Mouse (Mus musculus): ENCODE measurements around the gene Foxo4.

Gene Foxo4

GRCm38 (mm10) chrX:101253952-101254729 is at the start of gene Foxo4:
Gene Foxo4, plus strand, starts transcription at chrX:101254528.
- peak; percentile 90 for DNase-seq

GRCm38 (mm10) chrX:101221834-101222795 is 32.2 kb upstream of the Foxo4 start, which contains the start of gene Snx12:
Gene Snx12, minus strand, starts transcription at chrX:101222563.
- peak; percentile 83 for DNase-seq

DNA sequence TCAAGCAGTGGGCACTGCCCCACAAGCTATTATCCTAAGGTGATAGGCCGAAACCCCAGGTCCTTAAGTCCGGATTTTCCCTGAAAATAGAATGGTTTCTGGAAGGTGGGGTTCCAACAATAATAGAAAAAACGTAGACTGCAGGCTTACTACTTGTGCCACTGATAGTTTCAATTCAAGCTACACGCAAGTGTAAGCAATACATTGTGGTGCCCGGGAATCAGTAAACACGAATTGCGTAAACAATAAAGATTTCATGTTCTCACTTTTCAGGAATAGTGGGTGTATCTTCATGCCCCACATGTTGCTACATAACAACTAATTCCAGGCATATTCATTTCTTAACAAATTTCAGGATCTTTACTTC is 31.5 kb upstream of the Foxo4 start:
- DNase-seq: no peak

DNA sequence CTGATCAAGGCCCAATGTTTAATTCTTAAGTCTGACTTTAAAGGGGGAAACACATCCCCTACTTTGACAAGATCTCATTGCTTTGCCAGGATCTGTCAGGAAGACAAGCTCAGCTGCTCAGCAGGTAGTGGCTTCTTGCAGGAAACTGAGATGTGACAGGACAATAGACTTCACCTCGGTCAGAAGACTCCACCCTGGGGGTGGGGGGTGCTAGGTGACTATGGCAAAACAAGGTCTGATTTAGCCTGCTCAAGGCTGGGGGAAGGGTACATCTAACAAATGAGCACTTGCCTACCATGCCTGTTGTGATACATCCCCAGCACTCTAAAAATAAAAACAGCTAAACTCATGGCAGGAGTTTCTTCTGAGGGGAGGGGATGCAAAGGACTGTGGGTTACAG is 9.3 kb upstream of the Foxo4 start:
- no peak for DNase-seq

DNA sequence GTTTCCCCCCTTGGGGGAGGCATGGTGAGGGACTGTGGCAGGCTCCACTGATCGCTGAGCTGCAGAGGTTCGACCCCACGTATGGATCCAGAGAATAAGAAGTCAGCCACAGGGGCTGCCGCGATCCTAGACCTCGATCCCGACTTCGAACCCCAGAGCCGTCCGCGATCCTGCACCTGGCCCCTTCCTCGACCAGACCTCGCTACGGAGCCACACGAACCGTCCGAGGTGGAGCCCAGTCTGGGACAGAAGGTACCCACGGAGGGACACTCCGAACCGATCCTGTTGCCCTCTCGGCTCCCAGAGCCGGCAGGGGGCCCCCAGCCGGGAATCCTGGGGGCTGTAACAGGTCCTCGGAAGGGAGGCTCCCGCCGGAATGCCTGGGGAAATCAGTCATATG is 412 bp downstream of the Foxo4 start:
- DNase-seq: peak; percentile 33

DNA sequence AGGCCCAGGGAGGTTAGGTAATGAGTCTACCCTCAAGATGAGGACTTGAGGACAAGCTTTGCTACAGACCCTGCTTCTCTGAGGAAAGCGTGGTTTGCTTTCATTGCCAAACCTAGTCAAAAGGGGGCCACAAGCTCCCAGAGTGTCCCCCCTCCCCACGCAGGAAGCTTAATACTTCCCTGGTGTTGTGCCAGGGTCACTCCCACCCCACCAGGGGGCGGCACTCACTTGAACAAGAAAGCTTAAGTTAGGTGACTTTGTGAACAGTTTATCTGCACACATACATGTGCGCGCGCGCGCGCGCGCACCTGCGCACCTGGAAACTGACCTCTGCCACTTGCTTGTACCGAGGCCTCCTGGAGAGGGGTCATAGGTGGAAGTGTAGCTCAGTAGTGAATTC is 2.3 kb downstream of the Foxo4 start:
- DNase-seq: peak; percentile 53

DNA sequence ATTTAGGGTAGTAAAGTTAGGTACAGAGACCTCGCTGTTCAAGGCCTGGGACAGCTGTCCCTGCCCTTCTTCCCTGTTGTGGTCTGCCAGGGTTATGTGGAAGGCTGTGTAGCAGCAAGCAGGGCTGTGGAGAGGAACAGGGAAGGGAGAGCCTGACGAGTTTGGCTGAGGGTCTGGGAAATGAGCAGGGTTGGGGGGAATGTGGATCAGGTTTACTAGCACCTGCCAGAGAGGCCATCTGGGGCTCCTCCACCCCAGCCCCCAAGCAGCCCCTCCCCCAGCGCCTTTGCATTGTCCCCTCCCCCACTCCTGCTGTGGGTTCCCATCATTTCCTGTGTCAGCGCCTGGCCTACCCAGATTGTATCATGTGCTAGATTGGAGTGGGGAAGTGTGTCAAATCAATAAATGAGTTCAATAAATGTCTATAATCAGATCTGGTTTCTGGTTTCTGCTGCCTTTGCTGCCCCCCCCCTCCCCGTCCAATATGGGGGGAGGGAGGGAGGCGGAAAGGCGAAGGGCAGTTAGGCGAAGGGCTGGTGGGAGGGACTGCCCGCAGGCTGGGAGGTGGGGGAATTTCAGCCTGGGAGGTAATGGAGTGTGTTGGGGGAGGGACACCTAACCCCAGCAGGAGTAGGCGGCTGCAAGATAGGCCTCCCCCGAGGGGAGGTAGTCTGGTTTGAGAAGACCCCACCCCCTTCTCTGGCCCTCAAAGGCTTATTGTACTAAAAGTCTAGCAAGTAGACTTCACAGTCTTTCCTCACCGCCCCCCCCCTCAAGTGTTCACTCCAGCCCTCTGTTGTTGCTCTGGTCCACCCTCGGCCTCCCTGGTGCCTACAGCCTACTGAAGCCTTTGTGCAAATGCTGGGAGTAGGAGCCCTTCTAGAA is 6.4 kb downstream of the Foxo4 start:
- DNase-seq: peak; percentile 27

GRCm38 (mm10) chrX:101263892-101264291 is 9.6 kb downstream of the Foxo4 start, which contains the start of gene Gm614:
Gene Gm614, minus strand, starts transcription at chrX:101263992.
- DNase-seq: no peak

DNA sequence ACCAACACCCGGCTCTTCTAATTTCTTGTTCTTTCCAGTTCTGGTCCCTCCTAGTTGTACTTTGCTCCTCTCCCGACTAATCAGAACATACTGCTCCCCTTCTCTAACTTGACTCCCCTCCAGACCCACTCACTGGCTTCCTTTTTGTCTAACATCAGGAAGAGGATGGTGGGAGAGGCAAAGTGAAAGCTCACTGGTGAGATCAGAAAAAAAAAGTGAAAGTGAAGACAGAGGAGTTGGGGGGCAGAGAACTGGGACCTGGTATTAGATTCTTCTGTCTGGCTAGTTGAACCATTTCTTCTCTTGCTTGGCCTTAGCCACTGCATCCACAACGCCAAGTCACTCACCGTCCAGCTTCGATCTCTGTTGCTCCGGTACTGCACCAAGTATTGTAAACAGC is 12.3 kb downstream of the Foxo4 start:
- no peak for DNase-seq

DNA sequence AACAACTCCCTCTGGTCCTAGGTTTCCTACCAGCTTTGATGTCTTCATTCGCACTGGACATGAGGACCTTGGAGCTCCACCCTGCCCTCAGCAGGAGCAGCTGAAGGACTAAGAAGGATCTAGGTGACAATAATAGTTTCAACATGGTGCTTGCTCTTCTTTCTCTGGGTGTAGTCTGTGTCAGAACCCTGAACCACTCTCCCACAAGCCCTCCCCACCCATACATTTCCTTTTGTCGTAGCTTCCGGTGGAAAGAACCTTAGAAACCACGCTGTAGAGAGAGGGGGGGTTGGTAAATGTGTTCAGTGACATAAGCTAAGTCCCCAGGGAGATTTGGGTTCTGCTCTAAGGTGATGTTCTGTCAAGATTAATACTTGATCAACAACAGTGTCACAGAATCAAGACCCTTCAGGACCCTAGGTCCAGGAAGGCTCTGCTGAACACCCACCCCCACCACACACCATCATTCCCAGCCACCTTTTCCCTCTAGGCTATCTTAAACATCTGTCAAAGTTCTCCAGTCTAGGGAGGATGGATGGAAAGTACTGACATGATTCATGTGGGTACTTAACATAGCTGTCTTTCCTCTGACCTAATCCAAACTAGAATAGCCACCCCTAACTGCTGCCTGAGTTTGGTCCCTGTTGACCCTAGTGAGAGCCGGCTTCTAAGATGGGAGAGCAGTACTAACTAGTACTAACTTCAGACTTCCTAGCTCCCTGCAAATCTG is 13.9 kb downstream of the Foxo4 start, which contains the start of gene Il2rg:
Il2rg (minus strand) TSS at position 231 of the 730 bp plus-strand sequence.
- no peak for DNase-seq

DNA sequence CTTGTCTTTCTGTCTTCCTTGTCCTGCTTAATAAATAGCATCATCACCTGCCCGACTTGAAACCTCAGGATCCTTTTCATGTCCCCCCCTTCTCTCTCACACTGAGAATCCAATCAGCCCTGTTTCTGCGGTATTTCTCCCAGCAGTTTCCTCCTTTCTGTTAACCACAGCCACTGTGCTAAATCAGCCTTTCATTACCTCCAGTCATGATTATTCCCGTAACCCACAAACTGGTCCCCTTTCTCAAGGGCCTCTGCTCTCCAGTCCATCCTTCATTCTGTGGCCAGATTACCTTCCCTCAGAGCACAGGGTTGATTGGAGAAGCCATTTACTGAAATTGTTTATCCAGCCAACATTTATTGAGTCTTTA is 14.4 kb downstream of the Foxo4 start, which contains the start of gene Gm20489:
Gm20489 (minus strand) TSS at position 269 of the 370 bp plus-strand sequence.
- no peak for DNase-seq

- no peak for DNase-seq
Observed at GRCm38 (mm10) chrX:101273410-101273809, 19.1 kb downstream of the Foxo4 start.

DNA sequence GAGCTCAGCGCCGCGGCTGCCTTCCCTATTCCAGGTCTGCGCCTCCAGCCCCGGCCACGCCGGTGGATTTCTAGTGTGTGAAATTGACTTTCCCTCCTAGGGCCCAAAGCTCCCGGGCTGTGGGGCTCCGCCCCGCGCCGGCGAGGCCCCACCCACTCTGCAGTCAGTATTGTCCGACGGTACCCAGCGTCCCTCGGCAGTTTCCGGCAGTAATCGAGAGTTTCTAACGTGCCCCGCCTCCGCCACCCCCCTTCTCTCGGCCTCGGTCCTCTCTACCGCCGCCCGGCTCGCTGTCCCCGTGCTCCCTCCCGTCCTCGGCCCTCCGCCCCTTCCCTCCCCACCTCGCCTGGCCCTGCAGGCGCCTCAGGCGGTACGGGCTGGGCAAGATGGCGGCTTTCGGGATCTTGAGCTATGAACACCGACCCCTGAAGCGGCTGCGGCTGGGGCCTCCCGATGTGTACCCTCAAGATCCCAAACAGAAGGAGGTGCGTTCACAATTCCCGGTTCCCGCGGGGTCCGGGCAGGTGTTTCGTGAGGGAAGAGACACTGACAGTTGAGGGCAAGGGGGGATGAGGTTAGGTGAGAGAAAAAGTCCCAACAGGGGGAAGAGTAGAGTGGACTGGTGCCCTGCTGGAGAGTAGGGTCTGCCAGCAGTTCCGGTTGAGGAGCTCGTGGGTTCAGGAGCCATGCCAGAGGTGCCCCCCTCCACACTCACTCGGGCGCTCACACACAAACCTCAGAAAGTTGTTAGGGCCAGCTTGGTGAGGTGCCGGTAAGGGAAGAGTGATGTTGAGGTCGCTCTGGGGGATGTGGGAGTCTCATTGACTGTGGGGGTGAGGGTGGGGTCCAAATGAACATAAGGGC is 19.8 kb downstream of the Foxo4 start, which contains the start of gene Med12:
Med12 (plus strand) TSS at position 156 of the 864 bp plus-strand sequence.
- DNase-seq: peak; percentile 95

GRCm38 (mm10) chrX:101282813-101283212 is 28.5 kb downstream of the Foxo4 start:
- no peak for DNase-seq

- peak; percentile 80 for DNase-seq
Observed at GRCm38 (mm10) chrX:101285534-101285933, 31.2 kb downstream of the Foxo4 start.

DNA sequence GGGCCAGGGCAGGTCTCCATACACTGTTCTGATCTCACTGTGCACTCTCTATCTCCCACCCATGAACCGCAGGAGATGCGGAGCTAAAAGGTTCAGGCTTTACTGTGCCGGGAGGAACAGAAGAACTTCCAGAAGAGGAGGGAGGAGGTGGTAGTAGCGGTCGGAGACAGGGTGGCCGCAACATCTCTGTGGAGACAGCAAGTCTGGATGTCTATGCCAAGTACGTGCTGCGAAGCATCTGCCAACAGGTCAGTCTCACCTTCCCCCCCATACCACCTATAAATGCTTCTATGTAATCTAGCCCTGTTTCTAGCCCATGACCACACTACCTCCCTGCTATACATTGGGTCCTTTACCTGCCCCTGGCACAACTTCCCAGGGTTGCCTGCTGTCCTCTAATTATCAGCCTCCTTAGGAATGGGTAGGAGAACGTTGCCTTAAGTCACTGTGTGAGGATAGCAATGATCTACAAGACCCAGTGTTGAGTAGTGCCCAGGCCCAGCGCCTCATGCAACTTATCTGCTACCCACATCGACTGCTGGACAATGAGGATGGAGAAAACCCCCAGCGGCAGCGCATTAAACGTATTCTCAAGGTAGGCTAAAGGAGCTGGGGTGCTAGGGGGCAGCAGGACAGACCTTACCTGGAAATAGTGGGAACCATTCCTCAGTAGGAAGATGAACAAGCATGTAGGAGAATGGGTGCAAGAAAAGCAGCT is 31.8 kb downstream of the Foxo4 start:
- DNase-seq: no peak

DNA sequence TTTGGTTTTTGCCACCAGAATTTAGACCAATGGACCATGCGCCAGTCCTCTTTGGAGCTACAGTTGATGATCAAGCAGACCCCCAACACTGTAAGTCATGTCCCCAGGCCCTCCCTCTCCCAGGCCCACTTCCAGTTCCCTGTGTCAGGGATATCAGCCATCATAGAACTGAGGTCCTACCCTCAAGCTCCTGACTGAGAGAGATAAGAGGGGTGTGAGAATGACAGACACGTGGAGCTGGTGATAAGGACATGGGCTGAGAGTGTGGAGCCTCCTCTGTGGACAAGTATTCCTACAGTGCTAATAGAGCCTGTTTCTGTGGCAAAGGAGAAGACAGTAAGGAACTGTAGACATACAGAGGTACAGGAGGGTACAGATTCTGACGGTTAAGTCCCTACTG is 33.2 kb downstream of the Foxo4 start:
- DNase-seq: peak; percentile 74

GRCm38 (mm10) chrX:101288432-101288831 is 34.1 kb downstream of the Foxo4 start:
- peak; percentile 37 for DNase-seq

DNA sequence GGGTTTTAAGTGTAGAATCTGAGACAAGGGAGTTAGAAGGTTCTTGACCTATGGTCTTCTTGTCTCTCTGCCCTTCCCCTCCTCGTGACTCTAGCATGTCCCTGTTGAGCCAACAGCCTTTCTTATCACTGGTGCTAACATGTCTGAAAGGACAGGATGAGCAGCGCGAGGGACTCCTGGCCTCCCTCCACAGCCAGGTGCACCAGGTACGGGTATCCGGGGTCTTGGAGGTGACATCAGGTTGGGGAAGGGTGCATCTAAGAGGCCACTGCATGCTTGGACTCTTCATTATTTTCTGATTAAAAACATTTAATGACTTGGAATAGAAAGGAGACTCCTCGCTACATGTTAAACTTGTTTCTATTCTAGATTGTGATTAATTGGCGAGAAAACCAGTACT is 34.7 kb downstream of the Foxo4 start:
- DNase-seq: no peak

DNA sequence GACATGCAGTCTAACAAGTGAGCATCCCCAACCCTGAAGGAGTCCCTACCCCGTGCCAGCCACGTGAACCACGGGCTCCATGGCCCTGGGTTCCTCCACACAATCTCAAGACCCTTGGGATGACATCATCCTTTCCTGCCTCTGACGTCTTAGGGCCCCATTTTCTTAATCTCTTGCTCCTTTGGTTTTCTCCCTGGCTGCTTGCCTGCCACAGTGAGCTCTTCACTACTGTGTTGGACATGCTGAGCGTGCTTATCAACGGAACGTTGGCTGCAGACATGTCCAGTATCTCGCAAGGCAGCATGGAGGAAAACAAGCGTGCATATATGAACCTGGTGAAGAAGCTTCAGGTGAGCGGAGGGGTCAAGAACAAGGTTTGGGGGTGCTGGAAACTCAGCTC is 35.8 kb downstream of the Foxo4 start:
- DNase-seq: peak; percentile 41
